Mouse (Mus musculus): ENCODE results near the gene Dusp16. TPM values are rescaled to one million over a fixed set of nuclear protein-coding genes. Genes with fewer than 3 reads are reported as not detected.

Gene Dusp16
- total and polyA plus RNA-seq, 2 experiments from 2014 or later, result 3.2 to 3.9 TPM

DNA sequence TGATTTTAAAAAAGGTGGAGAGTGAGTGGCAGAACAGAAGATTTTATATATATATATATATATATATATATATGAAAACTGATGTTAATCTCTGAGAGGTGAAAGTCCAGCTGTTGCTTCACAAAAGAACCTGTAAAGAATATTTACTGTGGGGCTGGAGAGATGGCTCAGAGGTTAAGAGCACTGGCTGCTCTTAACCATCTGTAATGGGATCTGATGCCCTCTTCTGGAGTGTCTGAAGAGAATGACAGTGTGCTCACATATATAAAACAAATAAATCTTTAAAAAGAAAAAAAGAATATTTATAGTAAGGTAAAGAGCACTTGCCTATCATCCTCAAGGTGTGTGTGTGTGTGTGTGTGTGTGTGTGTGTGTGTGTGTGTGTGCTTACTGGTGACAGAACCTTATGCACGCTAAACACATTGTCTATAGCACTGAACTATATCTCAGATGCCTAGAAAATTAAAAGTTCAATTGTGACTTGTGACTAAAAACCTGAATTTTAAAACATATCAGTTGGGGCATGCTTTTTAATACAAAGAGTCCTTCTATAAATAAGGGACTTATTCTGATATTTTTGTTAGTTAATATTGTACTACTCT, 19.0 kb downstream of the Dusp16 start:
- Histone ChIP-seq H3K9me3 (ENCODE audit: low read length) (no peaks in the 10 kb centered on the region), H3K4me1 (ENCODE audit: insufficient read depth, low read length) (no peaks in the 10 kb centered on the region), H3K36me3 (ENCODE audit: insufficient read depth, low read length) (no peaks in the 10 kb centered on the region), H3K9ac (replicated peaks; ENCODE audit: low read length, poor library complexity, severe bottlenecking) (no peak overlapping the region), H3K27ac (ENCODE audit: low read depth, low read length) (no peak overlapping the region), H3K4me2 (ENCODE audit: low read depth, low read length, poor library complexity, severe bottlenecking) (no peak overlapping the region), H3K27me3 (ENCODE audit: insufficient read depth, low read length) (no peaks in the 10 kb centered on the region), H3K4me3 (ENCODE audit: low read depth, low read length) (no peak overlapping the region)
- WGBS, result 100% methylated on average over 1 of the region's 1 CpGs
- no peak for TF ChIP-seq CTCF (IDR thresholded peaks at IDR 0.05)
- DNase-seq (ENCODE audit: low spot score), result no peak
- no peak for ATAC-seq (ENCODE audit: low FRiP score)

DNA sequence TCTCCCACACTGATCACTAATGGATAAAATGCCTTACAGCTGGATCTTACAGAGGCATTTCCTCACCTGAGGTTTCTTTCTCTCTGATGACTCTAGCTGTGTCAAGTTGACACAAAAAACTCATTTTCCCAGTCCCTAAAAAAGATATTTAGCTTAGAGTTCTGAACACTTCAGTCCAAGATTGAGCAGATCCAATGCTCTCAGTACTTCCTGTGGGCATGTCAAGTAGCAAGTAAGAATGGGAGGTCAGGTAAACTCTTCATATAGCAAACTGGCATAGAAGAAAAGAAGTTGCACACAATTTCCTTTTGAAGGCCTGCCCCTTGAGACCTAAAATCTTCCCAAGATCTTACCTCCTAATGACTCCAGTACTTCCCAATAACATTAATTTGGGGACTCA, 22.1 kb downstream of the Dusp16 start:
- no peak for DNase-seq (ENCODE audit: low spot score)
- Histone ChIP-seq H3K27me3 (ENCODE audit: insufficient read depth, low read length) (no peaks in the 10 kb centered on the region), H3K9ac (replicated peaks; ENCODE audit: low read length, poor library complexity, severe bottlenecking) (no peak overlapping the region), H3K9me3 (ENCODE audit: low read length) (no peaks in the 10 kb centered on the region), H3K27ac (ENCODE audit: low read depth, low read length) (no peak overlapping the region), H3K36me3 (ENCODE audit: insufficient read depth, low read length) (no peaks in the 10 kb centered on the region), H3K4me2 (ENCODE audit: low read depth, low read length, poor library complexity, severe bottlenecking) (no peak overlapping the region), H3K4me3 (ENCODE audit: low read depth, low read length) (no peak overlapping the region), H3K4me1 (ENCODE audit: insufficient read depth, low read length) (no peaks in the 10 kb centered on the region)
- ATAC-seq (ENCODE audit: low FRiP score), result no peak
- no peak for TF ChIP-seq CTCF (IDR thresholded peaks at IDR 0.05)

DNA sequence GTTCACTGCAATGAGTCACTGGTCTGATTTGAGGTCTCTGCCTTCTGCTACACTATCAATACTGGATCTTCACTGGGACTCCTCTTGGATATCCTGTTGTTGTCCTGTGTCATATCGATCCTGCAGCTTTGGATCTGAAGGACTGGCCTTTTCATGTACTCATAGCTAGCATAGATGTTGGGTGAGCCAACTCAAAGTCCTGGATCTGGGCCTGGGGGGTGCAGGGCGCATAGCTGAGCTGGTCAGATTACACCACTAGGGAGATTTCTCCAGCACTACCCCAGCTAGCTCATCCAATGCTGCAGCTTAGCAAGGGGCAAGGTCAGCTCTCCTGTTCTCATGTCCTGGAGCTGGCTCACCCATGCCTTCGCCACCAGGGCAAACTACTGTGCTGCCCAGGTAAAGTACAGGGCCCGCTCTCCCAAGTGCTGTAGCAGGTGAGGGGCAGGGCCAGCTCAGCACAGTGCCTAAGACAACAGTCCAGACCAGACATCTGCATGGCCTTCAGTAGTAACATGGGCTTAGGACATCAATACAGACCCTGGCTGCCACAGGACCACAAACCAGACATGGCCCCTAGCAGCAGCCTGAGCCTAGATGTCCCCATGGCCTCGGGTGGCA, 27.9 kb downstream of the Dusp16 start:
- Histone ChIP-seq H3K9me3 (ENCODE audit: low read length) (no peaks in the 10 kb centered on the region), H3K36me3 (ENCODE audit: insufficient read depth, low read length) (no peaks in the 10 kb centered on the region), H3K4me3 (ENCODE audit: low read depth, low read length) (no peak overlapping the region), H3K4me2 (ENCODE audit: low read depth, low read length, poor library complexity, severe bottlenecking) (no peak overlapping the region), H3K9ac (replicated peaks; ENCODE audit: low read length, poor library complexity, severe bottlenecking) (no peak overlapping the region), H3K27ac (ENCODE audit: low read depth, low read length) (no peak overlapping the region), H3K4me1 (ENCODE audit: insufficient read depth, low read length) (no peaks in the 10 kb centered on the region), H3K27me3 (ENCODE audit: insufficient read depth, low read length) (no peaks in the 10 kb centered on the region)
- WGBS, result 95% methylated on average over 5 of the region's 5 CpGs
- DNase-seq (ENCODE audit: low spot score) (no peak), ATAC-seq (ENCODE audit: low FRiP score) (no peak)
- no peak for TF ChIP-seq CTCF (IDR thresholded peaks at IDR 0.05)

DNA sequence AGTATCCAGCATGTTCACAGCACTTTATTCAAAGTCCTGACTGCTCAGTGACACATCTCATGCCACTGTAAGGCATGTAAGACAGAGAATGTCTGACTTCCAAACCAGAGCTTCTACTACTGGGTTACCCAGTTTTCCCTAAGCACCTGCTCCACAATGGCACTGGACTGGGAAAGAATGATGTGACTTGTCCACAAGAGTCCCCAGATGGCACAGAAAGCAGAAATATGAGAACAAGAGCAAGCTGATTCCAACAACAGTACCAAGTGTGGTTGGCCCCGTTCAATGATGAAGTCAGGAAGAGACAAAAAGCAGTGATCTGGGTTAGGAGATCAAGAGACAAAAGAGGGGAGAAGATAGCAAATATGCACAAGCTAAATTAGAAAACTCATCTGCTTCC, 29.0 kb downstream of the Dusp16 start:
- Histone ChIP-seq H3K9ac (replicated peaks; ENCODE audit: low read length, poor library complexity, severe bottlenecking) (no peak overlapping the region), H3K4me3 (ENCODE audit: low read depth, low read length) (no peak overlapping the region), H3K27me3 (ENCODE audit: insufficient read depth, low read length) (no peaks in the 10 kb centered on the region), H3K4me2 (ENCODE audit: low read depth, low read length, poor library complexity, severe bottlenecking) (no peak overlapping the region), H3K4me1 (ENCODE audit: insufficient read depth, low read length) (no peaks in the 10 kb centered on the region), H3K36me3 (ENCODE audit: insufficient read depth, low read length) (no peaks in the 10 kb centered on the region), H3K27ac (ENCODE audit: low read depth, low read length) (no peak overlapping the region), H3K9me3 (ENCODE audit: low read length) (no peaks in the 10 kb centered on the region)
- WGBS, result 82% methylated on average over 1 of the region's 1 CpGs
- DNase-seq (ENCODE audit: low spot score) (no peak), ATAC-seq (ENCODE audit: low FRiP score) (no peak)
- TF ChIP-seq CTCF (IDR thresholded peaks at IDR 0.05), result no peak

DNA sequence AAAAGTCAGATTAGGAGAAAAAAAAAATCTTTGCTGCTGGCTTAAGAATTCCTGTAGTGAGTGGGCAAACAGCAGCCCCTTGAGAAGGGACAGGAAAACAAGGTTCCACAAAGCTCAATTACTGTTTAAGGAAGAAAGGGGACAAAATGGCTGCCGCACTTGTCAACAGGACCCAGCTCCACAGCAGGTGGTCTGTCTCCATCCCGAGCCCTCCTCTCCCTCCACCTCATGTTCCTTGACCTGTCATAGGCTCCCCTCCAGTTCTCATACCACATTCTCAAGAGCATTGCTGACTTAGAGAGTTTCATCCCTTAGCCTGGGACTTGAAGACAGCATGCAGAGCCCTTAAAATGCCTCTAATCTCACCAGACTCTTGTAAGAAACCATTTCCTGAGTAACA, 30.6 kb downstream of the Dusp16 start:
- DNase-seq (ENCODE audit: low spot score) (no peak), ATAC-seq (ENCODE audit: low FRiP score) (no peak)
- no peak overlapping the region for H3K4me3 ChIP-seq (ENCODE audit: low read depth, low read length)
- no peaks in the 10 kb centered on the region for H3K27me3 ChIP-seq (ENCODE audit: insufficient read depth, low read length)
- no peak overlapping the region for H3K4me2 ChIP-seq (ENCODE audit: low read depth, low read length, poor library complexity, severe bottlenecking)
- no peaks in the 10 kb centered on the region for H3K36me3 ChIP-seq (ENCODE audit: insufficient read depth, low read length)
- no peak for TF ChIP-seq CTCF (IDR thresholded peaks at IDR 0.05)
- H3K9me3 ChIP-seq (ENCODE audit: low read length), result no peaks in the 10 kb centered on the region
- no peak overlapping the region for H3K9ac ChIP-seq (replicated peaks; ENCODE audit: low read length, poor library complexity, severe bottlenecking)
- 58% methylated on average over 2 of the region's 2 CpGs for WGBS
- H3K4me1 ChIP-seq (ENCODE audit: insufficient read depth, low read length), result no peaks in the 10 kb centered on the region
- no peak overlapping the region for H3K27ac ChIP-seq (ENCODE audit: low read depth, low read length)

DNA sequence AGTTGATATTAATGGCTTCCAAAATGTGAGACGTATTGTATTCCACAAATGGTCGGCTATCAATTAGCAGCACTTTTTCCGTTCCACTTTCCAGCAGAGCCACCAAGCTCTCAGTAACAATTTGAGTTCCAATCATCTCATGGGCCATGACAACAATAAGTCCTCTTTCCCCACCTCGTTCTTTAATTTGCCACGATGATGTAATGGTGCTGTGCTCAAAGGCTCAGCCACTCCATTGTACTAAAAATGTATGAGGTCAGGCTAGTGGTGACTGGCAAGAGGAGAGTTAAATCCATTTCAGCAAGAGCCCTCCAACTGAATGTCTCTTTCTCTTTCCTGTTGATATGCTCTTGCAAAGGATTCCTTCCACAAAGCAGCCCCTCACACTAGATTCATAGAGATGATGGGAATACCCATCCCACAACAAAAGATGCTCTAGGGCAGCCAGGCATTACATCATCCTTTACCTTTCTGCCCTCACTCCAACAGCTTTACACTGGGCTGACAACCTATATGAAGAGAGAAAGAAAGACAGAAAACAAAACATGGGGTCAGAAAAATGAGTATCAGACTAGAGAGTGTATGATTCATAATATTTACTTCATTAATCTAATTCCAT, 31.4 kb downstream of the Dusp16 start:
- H3K4me2 ChIP-seq (ENCODE audit: low read depth, low read length, poor library complexity, severe bottlenecking), result no peak overlapping the region
- peak overlapping the region; percentile 12; the same call in 1 of the 2 replicates for H3K27ac ChIP-seq (ENCODE audit: low read depth, low read length)
- no peak for TF ChIP-seq CTCF (IDR thresholded peaks at IDR 0.05)
- no peak overlapping the region for H3K9ac ChIP-seq (replicated peaks; ENCODE audit: low read length, poor library complexity, severe bottlenecking)
- no peaks in the 10 kb centered on the region for H3K4me1 ChIP-seq (ENCODE audit: insufficient read depth, low read length)
- ATAC-seq (ENCODE audit: low FRiP score) (no peak), DNase-seq (ENCODE audit: low spot score) (no peak)
- H3K4me3 ChIP-seq (ENCODE audit: low read depth, low read length), result no peak overlapping the region
- no peaks in the 10 kb centered on the region for H3K27me3 ChIP-seq (ENCODE audit: insufficient read depth, low read length)
- H3K36me3 ChIP-seq (ENCODE audit: insufficient read depth, low read length), result no peaks in the 10 kb centered on the region
- H3K9me3 ChIP-seq (ENCODE audit: low read length), result no peaks in the 10 kb centered on the region
- WGBS, result 56% methylated on average over 5 of the region's 5 CpGs

All from midbrain, postnatal 0 days (tissue).